Mouse (Mus musculus) small intestine, adult 2 months (tissue): ENCODE results near the gene Cep131.

ENCODE experiments used
- CTCF ChIP-seq: fragments of 200-500 bp; IDR thresholded peaks from 2 replicates; pipeline ENCODE4 v1.5.1; 2012; ENCODE audit warnings: low read depth, mild to moderate bottlenecking, control low read depth, inconsistent platforms, low read length, moderate library complexity, mixed read lengths; ENCODE audit not compliant: insufficient replicate concordance, insufficient read length; ENCODE audit errors: extremely low read depth
- POLR2A ChIP-seq: fragments of 200-500 bp; IDR thresholded peaks from 2 replicates; pipeline ENCODE4 v1.6.1; 2012; ENCODE audit warnings: low read depth, mild to moderate bottlenecking, control low read depth, inconsistent platforms, low read length, moderate library complexity

DNA sequence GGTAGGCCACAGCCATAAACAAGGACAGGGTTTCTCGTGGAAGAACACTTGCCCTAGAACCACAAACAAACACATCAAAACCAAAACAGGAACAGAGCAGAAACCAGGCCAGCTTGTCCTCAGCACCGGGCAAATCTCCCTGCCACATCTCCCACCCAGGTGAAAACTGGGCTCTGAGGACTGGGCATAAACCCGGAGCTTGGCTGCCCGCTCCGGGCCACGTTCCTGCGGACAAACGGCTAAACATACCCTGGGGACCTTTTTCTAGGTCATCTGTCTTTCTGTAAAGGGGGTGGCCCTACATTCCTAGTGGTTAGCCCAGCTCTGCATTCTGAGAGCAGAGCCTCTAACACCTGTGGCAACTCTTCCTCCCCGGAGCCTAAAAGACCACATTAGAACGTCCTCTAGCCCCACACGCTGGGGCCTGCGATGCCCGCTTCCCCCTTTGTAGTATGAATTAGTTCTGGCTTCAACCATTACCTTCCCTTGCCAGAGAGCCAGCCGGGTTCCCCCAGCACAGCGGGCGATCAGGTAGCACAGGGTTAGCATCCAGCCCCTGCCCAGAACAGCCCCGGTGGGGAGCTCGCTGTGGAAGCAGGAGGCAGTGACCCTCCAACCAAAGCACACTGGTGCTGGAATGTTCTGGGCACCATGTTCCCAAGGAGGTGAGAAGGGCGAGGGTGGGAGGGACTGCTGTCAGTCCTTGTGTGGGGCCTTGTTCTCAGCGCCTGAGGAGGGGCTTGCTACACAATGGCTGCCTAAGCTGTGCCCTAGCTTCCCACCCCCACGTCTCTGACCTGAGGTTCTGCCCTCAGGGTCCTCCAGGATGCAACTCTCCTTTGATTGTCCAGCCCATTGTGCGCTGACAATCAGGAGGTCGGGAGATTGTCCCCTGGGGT is 66.8 kb downstream of the Cep131 start:
- TF ChIP-seq POLR2A: no peak
- TF ChIP-seq CTCF: no peak
